9 mouse cellular contexts compared by ENCODE assay signal in the genomic region with DNA sequence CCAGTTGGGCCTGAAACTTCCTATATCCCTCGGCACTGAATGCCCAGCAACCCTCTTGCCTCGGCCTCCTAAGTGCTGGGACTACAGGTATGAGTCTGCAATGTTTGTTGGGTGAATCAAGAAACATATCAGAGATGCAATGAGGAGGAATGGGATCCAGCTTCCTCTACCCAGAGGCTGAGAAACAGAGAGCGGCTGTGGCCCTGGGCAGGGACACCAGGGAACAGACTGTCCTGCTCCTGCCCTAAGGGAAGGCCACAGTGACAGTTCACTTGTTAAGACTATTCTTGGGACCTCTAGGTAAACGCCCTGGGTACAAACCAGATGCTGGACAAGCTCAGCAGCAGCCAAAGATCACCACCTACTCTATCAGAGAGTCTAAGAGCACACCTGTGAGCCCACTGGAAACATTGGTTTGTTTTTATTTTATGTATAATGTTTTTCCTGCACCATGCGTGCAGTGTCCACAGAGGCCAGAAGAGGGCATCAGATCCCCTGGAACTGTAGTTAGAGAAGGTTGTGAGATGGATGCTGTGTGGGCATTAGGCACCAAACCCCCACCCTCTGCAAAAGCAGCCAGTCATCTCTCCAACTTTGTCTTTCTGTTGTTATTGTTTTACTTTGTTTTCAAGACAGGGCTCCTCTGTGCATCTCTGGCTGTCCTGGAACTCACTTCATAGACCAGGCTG. TPM values are rescaled to one million over a fixed set of nuclear protein-coding genes. Genes with fewer than 3 reads are reported as not detected.
DNase-seq lines count a peak whose midpoint lies in the region; ATAC-seq and TF ChIP-seq lines count a peak whose summit lies in the region.
"Had no signal": no experiment of that assay in that cellular context is flagged by ENCODE, and none has a peak within 500 bp of the region (broad histone marks: within the 10 kb centered on the region; RNA-seq: fewer than 3 reads in every experiment).

No protein-coding gene starts in this region.

- H3K27ac ChIP-seq in cerebellum, adult 2 months (ENCODE audit: insufficient read depth, low read length) = no peak overlapping the region
- no peak overlapping the region for H3K27ac ChIP-seq in neural tube, embryonic 11.5 days (ENCODE audit: low read depth, low read length)

- peak; percentile 69; the same call in 1 of the 2 replicates for TF ChIP-seq CTCF in cerebellum, adult 2 months (IDR thresholded peaks at IDR 0.05; ENCODE audit: borderline replicate concordance, insufficient read depth, low read depth, low read length)

- no peak overlapping the region for H3K9ac ChIP-seq in neural tube, embryonic 11.5 days (ENCODE audit: low read length)

- H3K36me3 ChIP-seq in neural tube, embryonic 11.5 days (ENCODE audit: control insufficient read depth, insufficient read depth, low read length) = no peaks in the 10 kb centered on the region; the same call in 1 of the 2 replicates

- TF ChIP-seq POLR2A in cerebellum, adult 2 months (IDR thresholded peaks at IDR 0.05; ENCODE audit: borderline replicate concordance, insufficient read depth, low read length) = no peak

- H3K4me2 ChIP-seq in neural tube, embryonic 11.5 days (ENCODE audit: low read depth) = no peak overlapping the region

- DNase-seq in cerebellum, adult 2 months = peak; percentile 33 to 55
- DNase-seq in cerebellum, adult 11 months = no peak
- peak; percentile 38 to 56 for DNase-seq in left cerebral cortex, adult 18-20 months (ENCODE audit: low spot score in 2 of 2)
- no peak for DNase-seq in left cerebral cortex, adult 11 months (ENCODE audit: low spot score)
- DNase-seq in adrenal gland, postnatal 36 days = peak; percentile 63 to 69
- peak; percentile 76 to 80 for DNase-seq in kidney, postnatal 4 days
- DNase-seq in neural tube, embryonic 11.5 days (ENCODE audit: low spot score) = peak; percentile 36

- no peak for ATAC-seq in neural tube, embryonic 11.5 days (ENCODE audit: insufficient read depth, low FRiP score, low TSS enrichment)
- no peak for ATAC-seq in inflammation-experienced regulatory T-cells, adult 6 months
- ATAC-seq: Patski had no signal

- no peaks in the 10 kb centered on the region for H3K9me3 ChIP-seq in neural tube, embryonic 11.5 days (ENCODE audit: control insufficient read depth, low read length)

- H3K4me3 ChIP-seq in cerebellum, adult 2 months (replicated peaks; ENCODE audit: insufficient read depth, low read depth, low read length) = no peak overlapping the region
- H3K4me3 ChIP-seq in neural tube, embryonic 11.5 days (ENCODE audit: low read depth, low read length) = no peak overlapping the region

- WGBS in cerebellum, adult 2 months = 70% methylated on average over 5 of the region's 5 CpGs
- WGBS in neural tube, embryonic 11.5 days = 61% methylated on average over 5 of the region's 5 CpGs

- H3K4me1 ChIP-seq in cerebellum, adult 2 months (ENCODE audit: control insufficient read depth, insufficient read depth, low read length) = peaks cover 9% of the 10 kb centered on the region; the same call in 1 of the 2 replicates
- H3K4me1 ChIP-seq in neural tube, embryonic 11.5 days (ENCODE audit: control insufficient read depth, insufficient read depth, low read length) = 0 out of 2 replicates have a peak, but pooled peaks cover 2% of the 10 kb centered on the region

- H3K27me3 ChIP-seq in cerebellum, adult 2 months (ENCODE audit: control insufficient read depth, insufficient read depth, low read length) = no peaks in the 10 kb centered on the region
- H3K27me3 ChIP-seq in neural tube, embryonic 11.5 days (ENCODE audit: control insufficient read depth, insufficient read depth, low read length) = no peaks in the 10 kb centered on the region
- H3K27me3 ChIP-seq: Patski had no signal

RNA-seq across cellular contexts. Expression of gene Gpx3, which starts 29.3 kb away (rescaled TPM):
- polyA plus RNA-seq in cerebellum, adult 2 months (2012; rRNA removed) = 14.2 and 15.5 TPM in 2 replicates
- 10 to 100 TPM in 1 of 2 experiments, 1 to 10 TPM in 1; 8.6 to 10.3 TPM for total RNA-seq in left cerebral cortex, adult 18-20 months (2021)
- total RNA-seq in adrenal gland, postnatal 36 days (2021) = 100 to 1,000 TPM; 262 to 383 TPM
- polyA plus RNA-seq in neural tube, embryonic 11.5 days (2014; fragmentation: Nextera tagmentation; extraction: Ambion mirVana) = 98.3 and 109 TPM in 2 replicates
- 1 to 10 TPM in 1 of 3 experiments, under 1 TPM in 2; 0.67 to 1.6 (median 0.85) TPM for polyA plus RNA-seq in inflammation-experienced regulatory T-cells, adult 6 months (2017; shearing (Covaris generic))

RNA-seq across cellular contexts. Expression of gene Tnip1, which starts 31.2 kb away (rescaled TPM):
- polyA plus RNA-seq in cerebellum, adult 2 months (2012; rRNA removed) = 31.1 and 33.1 TPM in 2 replicates
- total RNA-seq in left cerebral cortex, adult 18-20 months (2021) = 10 to 100 TPM; 34.7 to 35.6 TPM
- total RNA-seq in adrenal gland, postnatal 36 days (2021) = 10 to 100 TPM; 66.4 to 76.0 TPM
- 12.4 and 13.2 TPM in 2 replicates for polyA plus RNA-seq in neural tube, embryonic 11.5 days (2014; fragmentation: Nextera tagmentation; extraction: Ambion mirVana)
- 100 to 1,000 TPM in 2 of 3 experiments, 10 to 100 TPM in 1; 64.4 to 113 (median 110) TPM for polyA plus RNA-seq in inflammation-experienced regulatory T-cells, adult 6 months (2017; shearing (Covaris generic))

Comparison
In these comparisons a context has a peak if more than half of its experiments do, and no peak if none do; other contexts are left out.
1. DNase-seq: peak in cerebellum, adult 2 months (2 of 2), left cerebral cortex, adult 18-20 months (2 of 2), adrenal gland, postnatal 36 days (2 of 2), kidney, postnatal 4 days (2 of 2) and neural tube, embryonic 11.5 days (single experiment); none in cerebellum, adult 11 months (single experiment) and left cerebral cortex, adult 11 months (single experiment).